Mouse (Mus musculus) stomach, postnatal 0 days (tissue): ENCODE measurements at regions not wholly inside any gene's neighbourhood (a gene's known extent, or its start where the extent isn't known, plus 50 kb on each side); places are given as distances from the start of the nearest gene placed in this dataset.

Source experiments
- ATAC-seq: fragments of 200-750 bp; cut with Nextera tagmentation; 2 replicates; pipeline ENCODE4 v1.8.0; 2017; ENCODE audit not compliant: low FRiP score, low TSS enrichment
- DNase-seq: peaks from one replicate; pipeline ENCODE4 v3.0.0-alpha.2; 2016; ENCODE audit warnings: low spot score
- H3K27ac ChIP-seq: fragments of 300-500 bp; sonication (generic); replicated peaks from 2 replicates; pipeline ENCODE4 v1.5.1; 2014; ENCODE audit warnings: mild to moderate bottlenecking, control low read depth
- H3K27me3 ChIP-seq: fragments of 300-500 bp; sonication (generic); 2 replicates; pipeline ENCODE4 v1.6.1; 2014; ENCODE audit warnings: low read length; ENCODE audit not compliant: control insufficient read depth, insufficient read depth
- H3K36me3 ChIP-seq: fragments of 300-500 bp; sonication (generic); 2 replicates; pipeline ENCODE4 v1.6.1; 2014; ENCODE audit warnings: low read length, mixed read lengths; ENCODE audit not compliant: control insufficient read depth, insufficient read depth
- H3K4me1 ChIP-seq: fragments of 300-500 bp; sonication (generic); replicated peaks from 2 replicates; pipeline ENCODE4 v1.6.1; 2014; ENCODE audit warnings: antibody characterized with exemption; ENCODE audit not compliant: control insufficient read depth, insufficient read depth
- H3K4me2 ChIP-seq: fragments of 300-500 bp; sonication (generic); replicated peaks from 2 replicates; pipeline ENCODE4 v1.6.1; 2014; ENCODE audit warnings: low read depth, mild to moderate bottlenecking, control low read depth, moderate library complexity
- H3K4me3 ChIP-seq: fragments of 300-500 bp; sonication (generic); 2 replicates; pipeline ENCODE4 v1.5.1; 2014; ENCODE audit warnings: low read depth, low read length, control low read depth
- H3K9ac ChIP-seq: fragments of 300-500 bp; sonication (generic); 2 replicates; pipeline ENCODE4 v1.6.1; 2014; ENCODE audit warnings: mild to moderate bottlenecking, low read length, control low read depth, mixed read lengths
- H3K9me3 ChIP-seq: fragments of 300-500 bp; sonication (generic); 2 replicates; pipeline ENCODE4 v1.6.1; 2016; ENCODE audit warnings: low read length; ENCODE audit not compliant: control insufficient read depth
- CTCF ChIP-seq: IDR thresholded peaks from 2 replicates; pipeline ENCODE4 v1.5.1; 2016; ENCODE audit warnings: antibody characterized with exemption, low read depth, mild to moderate bottlenecking, moderate library complexity
- EP300 ChIP-seq: optimal IDR thresholded peaks from 2 replicates; pipeline ENCODE3; 2016; ENCODE audit warnings: antibody characterized with exemption
- WGBS: fragments of 180-500 bp; shearing (Covaris S2); extraction: QIAGEN DNeasy Blood & Tissue Kit; methylation state at CpG from one replicate; pipeline ENCODE4 v1.1.7; 2014; 5-methylcytosine and 5-hydroxymethylcytosine counted together

DNA sequence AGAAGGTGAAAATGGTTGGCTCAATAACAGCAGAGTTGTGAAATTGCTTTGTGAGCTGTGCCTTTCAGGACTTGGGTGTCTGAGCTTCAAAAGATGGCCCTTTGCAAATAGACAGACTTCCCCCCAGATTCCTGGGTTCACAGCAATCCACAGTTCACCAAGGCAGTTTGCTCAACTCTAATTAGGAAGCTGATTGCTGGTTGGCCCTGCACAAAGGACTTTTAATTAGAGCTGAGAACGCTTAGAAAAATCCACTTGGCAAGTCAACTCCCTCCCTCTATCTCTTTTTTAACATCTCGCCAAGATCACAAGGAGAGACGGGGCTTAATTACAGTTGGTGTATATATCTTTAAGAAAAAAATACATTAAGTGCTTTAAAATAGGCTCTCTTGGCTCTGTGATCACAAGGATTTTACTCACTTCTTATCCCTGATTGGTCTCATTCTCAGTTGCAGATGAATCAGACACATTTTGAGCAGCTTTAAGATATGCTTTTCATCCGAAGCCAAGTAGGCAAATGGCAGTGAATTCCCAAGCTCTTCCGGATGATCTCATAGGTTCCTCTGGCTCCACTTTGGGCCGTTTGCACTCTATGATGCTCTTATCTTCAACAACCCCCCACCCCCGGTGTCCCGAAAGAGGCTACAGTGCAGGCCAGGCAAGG, 49.7 kb upstream of the Bach2 start:
- Histone ChIP-seq H3K4me1 (no peaks in the 10 kb centered on the region), H3K4me3 (no peak overlapping the region), H3K27me3 (no peaks in the 10 kb centered on the region), H3K9me3 (no peaks in the 10 kb centered on the region), H3K9ac (no peak overlapping the region), H3K27ac (no peak overlapping the region), H3K4me2 (no peak overlapping the region), H3K36me3 (no peaks in the 10 kb centered on the region)
- DNase-seq (no peak), ATAC-seq (no peak)
- TF ChIP-seq CTCF (no peak), EP300 (no peak)
- WGBS = 53% methylated on average over 8 of the region's 8 CpGs
